Mouse (Mus musculus) cortical plate, adult 2 months (tissue): ENCODE results near the gene Pcbp4.

Source experiments
- CTCF ChIP-seq: fragments of 200-500 bp; IDR thresholded peaks from 2 replicates; pipeline ENCODE4 v1.5.1; 2011; ENCODE audit warnings: mild to moderate bottlenecking, control low read depth, low read length; ENCODE audit not compliant: insufficient read depth; ENCODE audit errors: extremely low read depth
- POLR2A ChIP-seq: fragments of 200-500 bp; IDR thresholded peaks from 2 replicates; pipeline ENCODE4 v1.6.1; 2011; ENCODE audit warnings: mild to moderate bottlenecking, low read length, control low read depth; ENCODE audit not compliant: insufficient read depth; ENCODE audit errors: extremely low read depth

DNA sequence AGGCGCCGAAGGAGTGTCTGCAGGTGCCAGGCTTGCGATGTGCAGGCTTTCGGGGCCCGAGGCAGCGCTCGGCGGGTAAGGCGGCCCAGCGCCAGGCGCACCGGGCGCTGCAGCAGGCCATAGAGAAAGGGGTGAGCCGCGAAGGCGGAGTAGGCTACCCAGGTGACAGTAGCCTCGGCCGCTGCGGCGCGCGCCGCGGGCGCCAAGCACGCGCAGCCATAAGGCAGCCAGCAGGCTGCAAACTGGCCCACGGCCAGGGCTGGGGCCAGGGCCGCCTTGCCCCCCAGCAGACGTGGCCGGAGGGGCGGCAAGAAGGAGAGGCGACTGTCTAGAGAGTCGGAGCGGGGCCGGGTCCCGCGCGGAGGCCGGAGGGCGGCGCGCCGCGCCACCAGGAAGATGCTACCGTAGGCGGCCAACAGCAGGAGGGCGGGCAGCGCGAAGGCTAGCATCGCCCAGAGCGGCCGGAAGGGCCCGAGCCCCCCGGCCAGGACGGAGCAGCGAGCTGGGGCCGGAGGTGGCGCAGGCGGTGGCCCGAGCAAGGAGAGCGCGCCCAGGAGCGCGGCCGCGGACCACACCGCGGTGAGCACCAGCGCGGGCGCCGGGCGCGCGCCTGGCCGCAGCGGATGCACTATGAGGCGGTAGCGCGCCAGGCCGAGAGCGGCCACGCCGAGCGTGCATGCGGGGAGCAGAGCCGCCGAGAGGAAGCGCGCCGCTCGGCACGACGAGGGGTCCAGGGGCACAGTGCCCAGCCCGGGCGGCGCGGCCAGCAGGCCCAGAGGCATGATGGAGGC, 11.9 kb downstream of the Pcbp4 start:
- TF ChIP-seq POLR2A, result 0 out of 2 replicates have a peak, but pooled peaks have one; percentile 16
- TF ChIP-seq CTCF, result no peak
